Mouse (Mus musculus) spleen, postnatal 36 days (tissue): ENCODE measurements around the gene Phactr2.
"Not testable (repeated sequence)": the region's sequence is repeated elsewhere in the genome, so short reads cannot be mapped to it uniquely, and the experiment has no call there.

Source experiments
- DNase-seq, 2 experiments: peaks; one replicate each; pipeline ENCODE4 v3.0.0; 2022; ENCODE audit warnings: low spot score in 2 of 2, mixed read lengths in 1 of 2

The Phactr2 gene

DNA sequence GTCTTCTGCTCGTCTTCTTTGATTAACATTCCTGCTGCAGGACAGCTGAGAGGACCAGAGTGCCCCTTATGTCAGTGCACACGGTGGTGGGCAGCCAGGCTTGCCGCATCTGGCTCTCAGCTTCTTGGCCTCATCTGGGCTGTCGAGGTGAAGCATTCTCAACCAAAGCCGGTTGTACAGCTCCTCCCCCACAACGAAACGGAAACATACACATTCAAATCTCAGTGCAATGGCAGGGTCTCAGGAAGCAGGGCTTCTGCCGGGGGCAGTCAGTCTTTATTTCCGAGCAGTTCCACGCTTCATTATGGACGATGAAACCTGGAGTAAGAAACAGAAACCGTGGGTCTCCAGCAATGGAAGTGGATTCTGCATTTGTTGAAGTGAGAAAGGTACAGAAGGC, 260.3 kb downstream of the Phactr2 start:
- DNase-seq = no peak

DNA sequence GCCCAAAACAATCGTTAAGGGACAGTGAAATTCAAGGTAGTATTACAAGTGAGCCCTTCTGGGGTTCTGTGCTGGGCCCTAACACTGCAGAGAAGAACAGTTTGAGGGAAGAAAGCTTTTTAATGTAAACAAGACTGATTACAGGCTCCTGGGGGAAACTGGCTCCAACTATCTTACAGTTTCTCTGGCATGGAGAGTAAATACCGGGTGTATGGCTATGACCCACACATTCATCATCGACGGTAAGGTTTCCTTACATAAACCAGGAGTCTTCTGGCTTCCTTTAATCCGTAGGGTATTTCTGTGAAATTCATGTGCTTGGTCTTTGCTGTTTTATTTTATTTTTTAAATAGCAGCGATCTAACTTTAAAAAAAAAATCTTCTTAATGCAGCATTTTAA, 261.4 kb downstream of the Phactr2 start:
- no peak for DNase-seq

DNA sequence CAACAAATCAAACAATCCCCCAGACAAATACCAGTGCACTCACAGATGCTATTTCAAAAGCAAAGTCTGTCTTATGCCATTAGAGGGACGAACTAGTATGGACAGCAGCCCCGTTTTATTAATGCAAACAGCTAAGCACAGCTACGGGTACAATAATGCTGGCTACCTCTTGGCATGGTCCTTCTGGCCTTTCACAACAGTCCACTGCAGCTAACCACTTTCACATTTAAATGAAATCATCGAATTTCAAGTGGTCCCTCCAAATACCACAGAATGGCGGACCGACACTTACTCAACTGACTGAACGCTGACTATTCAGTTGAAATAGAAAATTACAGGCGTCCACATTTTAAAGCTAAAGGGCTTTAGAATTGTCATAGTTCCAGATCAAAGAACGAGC, 261.9 kb downstream of the Phactr2 start:
- no peak for DNase-seq

DNA sequence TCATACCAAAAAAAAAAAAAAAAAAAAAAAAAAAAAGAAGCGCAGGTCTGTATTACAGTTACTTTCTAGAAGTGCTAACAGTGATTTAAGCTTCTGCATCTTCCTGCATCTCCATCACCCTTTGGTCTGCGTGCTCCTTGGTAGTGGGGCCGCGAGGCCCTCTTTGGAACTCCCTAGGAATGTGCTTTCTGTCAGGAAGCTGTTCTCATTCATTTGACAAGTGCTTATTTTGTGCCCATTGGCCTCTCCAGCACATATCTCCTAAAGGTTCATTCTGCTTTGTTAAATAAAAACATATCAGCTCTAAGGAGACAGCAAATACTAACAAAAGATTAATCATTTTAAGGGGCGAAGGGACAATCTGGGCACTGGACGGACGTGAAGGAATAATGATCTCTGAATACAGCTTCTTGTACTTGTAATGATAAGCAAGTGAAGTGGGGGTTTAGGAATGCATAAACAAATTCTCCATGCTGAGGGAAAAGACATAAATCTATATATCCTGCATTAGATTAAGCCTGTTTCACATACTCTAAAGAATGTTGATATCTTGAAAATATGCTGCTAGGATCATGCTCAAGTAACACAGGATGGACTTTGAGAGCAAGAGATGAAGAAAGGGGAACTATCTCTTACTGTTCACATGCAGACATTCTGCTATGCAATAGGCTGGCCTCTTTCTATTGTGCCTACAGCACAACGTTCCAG, 264.1 kb downstream of the Phactr2 start:
- DNase-seq = no peak

DNA sequence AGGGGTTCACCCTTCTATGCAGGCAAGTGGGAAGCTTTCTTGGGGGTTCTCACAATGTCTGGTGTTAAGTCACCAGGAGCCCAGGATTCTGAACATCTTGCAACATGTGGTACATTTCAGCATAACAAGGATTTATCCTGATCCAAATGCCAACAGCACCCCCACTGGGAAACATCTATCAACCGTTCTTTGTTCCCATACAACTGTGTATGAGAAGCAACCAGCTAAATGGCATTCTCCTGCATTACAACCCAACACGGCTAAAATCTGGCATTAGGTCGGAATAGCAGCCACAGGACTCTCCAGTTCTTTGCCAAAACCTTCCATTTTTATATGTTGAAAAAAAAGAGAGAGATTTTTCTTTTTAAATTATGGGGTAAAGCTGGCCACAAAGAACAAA, 264.7 kb downstream of the Phactr2 start:
- no peak for DNase-seq

DNA sequence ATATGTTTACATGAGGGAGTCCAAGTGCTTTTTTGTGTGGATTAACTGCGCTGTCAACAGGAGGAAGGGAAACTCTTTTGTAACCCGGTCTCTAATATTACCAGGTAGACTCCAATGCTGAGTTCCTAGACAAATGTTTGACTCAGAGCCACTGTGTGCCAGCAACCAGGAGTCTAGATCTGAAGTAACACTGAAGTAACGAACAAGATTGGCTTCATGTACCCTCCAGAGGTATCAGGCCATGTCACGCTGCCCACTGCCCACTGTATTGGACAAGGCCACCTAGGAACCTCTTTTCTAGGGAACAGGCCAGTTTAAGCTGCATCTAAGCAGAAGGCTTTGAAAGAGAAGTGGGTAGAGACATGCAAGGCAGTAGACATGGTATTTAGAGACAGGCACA, 265.2 kb downstream of the Phactr2 start:
- no peak for DNase-seq

DNA sequence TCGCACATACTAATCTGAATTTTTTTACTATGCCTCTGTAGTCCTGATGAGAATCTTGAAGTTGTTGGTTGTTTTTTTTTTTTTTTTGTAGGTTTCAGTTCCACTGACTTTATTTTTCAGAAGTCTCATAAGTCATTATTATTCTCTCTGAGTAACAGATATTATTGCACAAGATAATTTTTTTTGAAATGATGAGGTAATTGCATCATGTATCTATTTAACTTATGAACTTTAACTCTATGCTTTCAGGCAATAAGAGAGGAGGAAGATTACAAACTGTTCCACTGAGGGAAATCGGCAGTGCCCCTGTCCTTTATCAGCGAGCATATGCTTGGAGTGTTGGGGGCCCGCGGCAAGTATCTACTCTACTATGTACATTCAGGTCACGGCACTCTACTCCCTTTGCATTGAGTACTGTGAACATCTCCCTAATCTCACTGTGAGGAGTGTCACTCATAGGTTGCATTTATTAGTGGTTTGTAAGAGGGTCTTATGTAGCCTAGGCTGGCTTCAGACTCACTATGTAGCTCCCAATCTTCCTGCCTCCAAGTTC, 272.4 kb downstream of the Phactr2 start:
- no peak for DNase-seq

DNA sequence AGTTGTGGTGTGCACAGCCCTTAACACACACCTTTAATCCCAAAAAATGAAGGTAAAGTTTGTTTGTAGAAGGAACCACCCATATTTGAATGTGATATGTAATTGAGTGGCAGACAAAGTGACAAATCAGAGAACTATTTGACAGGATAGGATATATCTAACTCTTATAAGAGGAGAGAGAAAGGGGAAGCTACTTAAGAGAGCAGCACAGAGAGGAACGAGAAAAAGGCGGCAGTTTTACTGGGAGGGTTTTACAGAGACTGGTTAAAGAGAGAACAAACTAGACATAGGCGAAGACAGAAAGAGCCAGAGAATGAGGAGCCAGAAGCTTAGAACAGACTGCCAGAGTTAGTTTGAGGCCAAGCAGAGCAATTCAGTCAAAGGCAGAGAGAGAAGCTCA, 273.4 kb downstream of the Phactr2 start:
- DNase-seq = no peak

DNA sequence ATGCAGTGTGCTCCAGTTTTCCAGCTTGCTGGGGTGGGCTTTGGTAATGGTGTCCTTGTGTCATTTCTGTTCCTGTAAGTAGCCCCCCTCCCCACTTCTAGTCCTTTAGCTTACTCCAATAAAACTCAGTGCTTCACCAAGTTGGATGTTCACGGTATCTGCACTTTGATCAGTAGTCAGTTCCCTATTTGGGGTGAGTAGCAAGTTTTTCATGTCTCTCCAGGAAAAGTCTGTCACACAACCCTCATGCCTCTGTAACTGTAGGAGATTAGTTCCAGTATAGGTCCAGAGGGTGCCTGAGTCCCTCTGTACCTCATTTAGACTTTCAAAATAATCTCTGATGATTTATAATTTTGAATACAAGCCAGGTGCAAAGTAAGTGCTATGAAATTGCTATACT, 275.0 kb downstream of the Phactr2 start:
- DNase-seq = no peak

DNA sequence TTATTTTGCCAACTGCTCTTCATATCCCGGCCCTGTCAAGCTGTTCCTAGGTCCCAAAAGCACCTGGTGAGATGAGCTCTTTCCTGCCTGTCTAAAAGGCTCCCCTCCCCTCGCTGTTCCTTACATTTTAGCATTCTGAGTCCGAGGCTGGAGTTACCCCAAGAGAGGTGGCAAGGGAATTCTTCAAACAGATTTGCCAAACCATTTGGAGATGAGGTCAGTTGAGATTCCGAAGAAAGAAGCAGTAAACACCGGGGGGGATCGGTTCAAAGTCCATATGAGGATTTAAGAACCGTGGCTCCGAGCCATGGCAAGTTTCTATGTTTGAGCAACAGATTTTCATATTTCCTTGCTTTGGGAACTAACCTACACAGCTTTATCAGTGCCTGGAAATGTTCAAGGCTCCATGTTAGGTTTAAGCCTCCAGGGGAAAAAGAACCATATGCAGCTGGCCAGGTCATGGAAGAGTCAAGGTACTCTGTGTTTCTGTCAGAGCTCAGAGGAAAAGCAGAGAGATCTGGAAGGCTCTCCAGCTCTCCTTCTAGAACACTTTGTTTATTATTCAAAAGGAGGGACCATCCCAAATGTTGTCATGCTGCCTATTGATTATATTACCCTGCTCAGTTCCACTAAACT, 277.2 kb downstream of the Phactr2 start:
- no peak for DNase-seq

DNA sequence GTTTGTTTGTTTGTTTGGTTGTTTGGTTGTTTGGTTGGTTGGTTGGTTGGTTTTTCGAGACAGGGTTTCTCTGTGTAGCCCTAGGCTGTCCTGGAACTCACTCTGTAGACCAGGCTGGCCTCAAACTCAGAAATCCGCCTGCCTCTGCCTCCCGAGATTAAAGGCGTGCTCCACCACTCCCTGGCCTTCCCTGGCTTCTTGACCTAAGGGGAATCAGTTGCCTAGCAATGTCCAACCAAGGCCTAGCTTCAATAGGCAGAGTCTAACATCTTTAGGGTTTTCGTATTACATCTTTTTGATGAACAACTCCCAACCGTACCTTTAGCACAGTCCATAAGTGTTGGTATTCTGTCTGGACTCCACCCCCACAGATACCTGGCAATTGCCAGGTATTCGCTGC, 280.7 kb downstream of the Phactr2 start:
- DNase-seq = not testable (repeated sequence)

DNA sequence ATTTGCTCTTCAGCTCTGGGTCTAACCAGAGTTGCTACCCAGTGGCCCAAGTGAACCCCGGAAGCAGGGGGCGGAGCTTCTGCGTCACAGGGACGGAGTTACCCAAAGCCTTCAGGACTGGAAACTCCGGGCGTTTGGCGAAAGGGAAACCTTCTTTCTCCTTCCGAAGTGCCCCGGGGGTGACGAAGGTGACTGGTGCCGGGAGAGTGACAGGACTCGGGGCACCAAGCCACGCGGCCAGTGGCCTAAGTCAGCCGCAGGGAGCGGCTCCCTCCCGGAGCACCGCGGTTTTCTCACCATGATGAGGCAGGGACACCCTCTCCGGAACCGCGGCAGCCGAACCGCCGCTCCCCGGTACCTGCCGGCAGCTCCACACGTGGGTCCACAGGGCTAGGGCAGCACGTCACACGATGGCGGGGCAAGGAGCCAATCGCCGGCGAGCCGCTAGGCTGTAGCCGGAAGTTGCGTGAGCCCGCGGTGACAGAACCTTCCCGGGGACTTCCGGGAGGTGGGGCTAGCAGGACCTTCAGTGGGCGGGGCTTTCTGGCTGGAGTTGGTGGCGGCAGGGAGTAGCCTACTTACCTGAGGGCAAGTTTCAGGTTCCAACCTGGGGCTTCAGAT, 281.4 kb downstream of the Phactr2 start, which contains the start of gene Ltv1:
Gene Ltv1, minus strand, starts transcription at position 438 of the 621 bp plus-strand sequence.
- DNase-seq = peak; percentile 94 to 95

DNA sequence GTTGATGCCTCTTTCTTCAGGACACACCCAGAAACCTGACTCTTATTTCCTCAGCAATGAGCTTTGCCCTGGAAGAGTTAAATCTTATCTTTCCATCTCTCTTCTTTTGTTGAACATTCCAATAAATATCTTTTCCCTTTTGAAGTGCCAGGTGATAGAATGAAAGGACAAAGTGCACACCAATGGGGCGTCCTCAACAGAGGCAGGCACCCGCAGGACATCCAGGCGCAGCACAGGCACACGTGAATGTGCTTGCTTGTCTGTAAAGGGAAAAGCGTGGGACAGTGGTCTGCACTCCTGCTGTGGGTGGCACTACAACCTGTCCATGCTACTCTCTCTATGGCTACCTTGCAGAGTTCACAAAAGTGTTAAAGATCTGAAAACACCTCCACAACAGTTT, 284.3 kb downstream of the Phactr2 start:
- no peak for DNase-seq

DNA sequence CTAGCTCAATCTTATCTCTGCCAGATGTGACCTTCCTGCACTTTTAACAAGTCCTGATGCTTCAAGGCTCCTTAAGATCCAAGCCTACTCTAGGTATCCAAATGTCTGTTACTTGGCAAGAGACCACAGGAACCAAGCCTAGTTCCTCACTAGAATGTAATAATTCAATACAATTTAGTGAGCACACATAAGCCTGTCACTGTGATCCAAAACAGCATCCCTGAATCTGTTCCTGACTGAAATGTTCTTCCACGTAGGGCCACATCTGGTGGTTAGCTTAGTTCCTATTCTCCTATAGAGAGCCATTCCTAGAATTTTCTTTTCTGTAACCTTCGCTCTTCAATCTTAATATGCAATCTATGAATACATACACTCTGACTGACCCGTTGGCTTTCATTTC, 287.5 kb downstream of the Phactr2 start:
- DNase-seq = no peak

DNA sequence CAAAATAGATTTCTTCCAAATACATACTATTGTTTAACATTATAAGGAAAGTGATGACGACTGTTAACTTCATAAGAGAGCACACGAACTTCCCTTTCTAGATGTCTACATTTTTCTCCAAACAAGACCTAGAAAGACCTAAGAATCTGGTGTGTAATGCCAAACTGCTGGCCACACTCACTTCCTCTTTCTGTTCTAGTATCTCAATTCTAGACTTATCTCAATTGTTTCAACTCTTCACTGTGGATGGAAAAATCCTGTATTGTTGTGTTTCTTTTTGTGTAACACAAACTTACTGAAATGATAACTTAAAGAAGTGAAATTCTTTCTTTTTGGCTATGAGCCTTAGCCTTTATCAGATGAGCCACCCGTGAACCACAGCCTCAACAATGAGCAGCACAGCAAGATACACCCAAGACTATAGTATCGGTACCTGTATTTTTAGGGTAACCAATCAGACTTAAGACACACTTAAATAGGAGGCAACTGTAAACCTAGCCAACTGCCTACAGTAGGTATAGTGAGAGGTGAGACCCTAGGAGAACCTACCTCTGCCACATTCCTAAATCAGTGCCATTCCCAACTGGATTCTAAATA, 289.9 kb downstream of the Phactr2 start:
- DNase-seq = peak; percentile 9 to 21

DNA sequence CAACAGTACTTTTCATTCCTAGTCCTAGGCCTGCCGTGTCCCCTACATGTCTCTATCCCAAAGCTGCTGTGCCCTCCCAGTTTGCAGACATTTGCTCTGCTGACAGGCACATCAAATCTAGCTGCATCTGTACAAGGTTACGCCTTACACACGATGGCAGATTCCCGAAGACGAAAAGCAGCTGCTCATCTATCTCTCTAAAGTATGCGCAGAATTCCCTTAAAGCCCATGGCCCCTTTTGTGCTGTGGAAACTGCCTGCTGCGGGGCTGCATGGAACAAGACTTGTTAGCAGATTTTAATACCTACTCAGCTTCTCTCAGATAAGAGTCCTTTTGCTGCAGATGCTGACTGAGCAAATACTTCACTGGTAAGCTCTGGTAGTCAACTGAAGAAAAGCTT, 294.0 kb downstream of the Phactr2 start:
- DNase-seq = no peak

DNA sequence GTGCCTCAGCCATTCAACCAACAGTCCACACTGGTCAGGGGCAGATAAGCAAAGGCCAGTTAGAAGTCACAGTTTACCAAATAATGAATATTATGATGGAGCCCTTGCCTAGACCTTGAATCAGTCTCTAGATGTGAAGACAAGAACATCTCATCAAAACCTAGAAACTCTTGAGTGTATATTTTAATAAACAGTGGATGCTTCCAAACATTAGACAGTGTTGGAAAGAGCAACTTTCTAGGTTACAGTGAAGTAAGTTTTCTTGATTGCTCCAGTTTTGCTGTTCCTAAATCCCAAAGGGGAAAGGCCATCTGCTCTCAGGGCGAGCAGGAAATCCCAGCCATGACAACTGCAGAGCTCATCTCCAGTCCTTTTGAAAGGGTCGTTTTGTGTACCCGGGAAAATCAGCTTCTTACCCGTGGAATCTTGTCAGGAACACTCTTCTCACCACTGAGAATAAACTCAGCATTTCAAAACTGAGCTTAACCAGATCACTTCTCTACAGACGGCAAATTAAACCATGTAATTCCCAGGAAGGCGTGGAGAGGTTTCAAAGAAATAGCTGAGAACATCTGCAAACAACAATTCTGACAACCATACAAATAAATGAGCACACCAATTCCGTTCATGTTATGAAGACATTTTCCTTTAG, 296.1 kb downstream of the Phactr2 start, which contains the start of gene Zc2hc1b:
Gene Zc2hc1b, minus strand, starts transcription at position 51 of the 652 bp plus-strand sequence.
- no peak for DNase-seq

DNA sequence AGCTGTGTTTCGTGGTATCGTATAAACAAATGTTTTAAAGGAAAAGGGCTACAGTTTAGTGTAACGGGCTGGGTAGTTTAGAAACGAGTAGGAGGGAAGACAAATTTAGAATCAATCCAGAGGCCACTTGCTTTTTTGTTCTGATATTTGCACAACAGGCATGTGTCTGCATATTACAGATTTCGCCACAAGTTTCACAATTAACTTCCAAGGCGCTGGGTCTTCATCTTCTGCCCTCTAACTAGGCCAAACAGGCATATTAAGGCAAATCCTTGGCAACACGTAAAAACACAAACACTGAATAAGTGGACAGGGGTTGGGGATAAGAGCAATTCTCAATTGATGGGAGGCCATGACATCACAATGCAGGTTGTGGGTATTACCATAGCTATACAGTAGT, 298.3 kb downstream of the Phactr2 start:
- no peak for DNase-seq

DNA sequence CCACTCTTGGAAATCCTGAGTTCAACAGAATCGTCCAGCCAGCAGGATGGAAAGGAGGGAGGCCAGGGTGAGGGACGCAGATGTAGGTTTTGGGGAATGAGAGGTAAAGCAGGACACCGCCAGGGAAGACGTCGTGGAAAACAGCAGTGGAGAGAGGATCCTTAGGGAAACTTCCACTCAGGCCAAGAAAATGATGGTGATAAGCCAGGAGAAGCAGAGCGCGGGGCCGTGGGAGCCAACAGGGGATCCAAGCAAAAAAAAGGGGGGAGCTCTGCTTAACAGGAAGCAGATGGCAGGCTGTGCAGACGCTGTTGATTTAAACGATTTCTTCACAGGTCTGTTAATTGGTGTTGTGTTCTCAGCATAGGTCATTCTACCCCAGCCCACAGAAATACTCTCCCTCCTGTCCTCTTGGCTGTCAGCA, 301.4 kb downstream of the Phactr2 start:
- no peak for DNase-seq

DNA sequence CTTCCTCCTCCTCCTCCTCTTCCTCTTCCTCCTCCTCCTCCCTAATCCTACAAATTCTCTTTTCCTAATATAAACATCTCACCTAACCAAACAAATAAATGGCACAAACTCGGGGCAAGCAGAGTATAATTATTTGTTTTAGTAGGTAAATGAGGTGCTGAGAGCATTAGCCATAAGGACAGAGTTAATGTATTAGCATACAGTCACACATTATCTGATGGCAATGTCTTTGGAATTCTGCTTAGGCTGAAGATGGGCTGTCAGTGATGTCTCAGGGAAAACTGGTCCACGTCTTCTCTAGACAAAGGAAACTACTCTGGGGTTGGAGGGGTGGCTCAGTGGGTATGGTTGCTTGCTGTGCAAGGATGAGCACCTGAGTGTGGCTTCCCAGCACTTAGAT, 302.8 kb downstream of the Phactr2 start:
- no peak for DNase-seq

DNA sequence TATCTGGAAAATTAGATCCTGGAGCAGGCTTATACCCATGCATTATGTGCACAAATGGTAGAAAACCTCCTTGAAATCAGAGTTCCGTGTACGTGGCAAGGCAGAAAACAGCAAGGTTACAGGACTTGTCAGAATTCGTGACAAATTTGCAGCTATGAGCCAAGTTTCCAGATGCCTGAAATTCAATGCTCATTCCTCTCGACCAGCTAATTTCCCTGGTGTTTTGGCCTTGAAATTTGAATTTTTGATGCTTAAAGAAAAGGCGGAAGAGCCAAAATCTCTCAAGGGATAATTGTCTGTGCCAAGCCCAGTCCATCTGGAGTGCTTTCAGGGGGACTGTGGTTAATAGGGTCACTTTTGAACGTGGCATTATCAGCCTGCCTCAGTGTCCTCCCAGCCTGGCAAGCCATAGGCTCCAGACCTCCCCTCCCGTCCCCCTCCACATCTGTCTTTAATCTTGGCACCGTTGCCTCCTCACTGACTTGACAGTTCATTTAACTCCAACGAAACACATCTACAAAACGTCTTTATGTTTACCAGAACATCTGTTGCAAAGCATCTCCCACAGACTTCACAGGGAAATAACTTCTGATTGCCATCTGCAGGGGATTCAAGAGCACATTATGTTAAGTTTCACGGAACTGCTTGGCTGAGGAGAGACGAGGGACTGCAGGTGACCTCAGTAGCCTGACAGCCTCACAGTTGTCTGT, 303.3 kb downstream of the Phactr2 start:
- DNase-seq = no peak
